Mouse (Mus musculus) lung, adult 2 months (tissue): Measurements from ENCODE around the gene Gm39115. TPM values are rescaled to one million over a fixed set of nuclear protein-coding genes. Genes with fewer than 3 reads are reported as not detected.

Experiments used
- DNase-seq: peaks from one replicate; pipeline ENCODE4 v3.0.0; 2022
- H3K4me1 ChIP-seq: fragments of 200-500 bp; 2 replicates; pipeline ENCODE4 v1.6.1; 2011; ENCODE audit warnings: low read length; ENCODE audit not compliant: control insufficient read depth, insufficient read depth
- H3K4me3 ChIP-seq: fragments of 200-500 bp; replicated peaks from 2 replicates; pipeline ENCODE3; 2011; ENCODE audit warnings: low read depth, mild to moderate bottlenecking, control low read depth, low read length; ENCODE audit errors: extremely low read depth
- CTCF ChIP-seq: fragments of 200-500 bp; IDR thresholded peaks from 2 replicates; pipeline ENCODE4 v1.5.1; 2011; ENCODE audit warnings: mild to moderate bottlenecking, low read length, control low read depth; ENCODE audit not compliant: insufficient read depth
- POLR2A ChIP-seq: fragments of 200-500 bp; IDR thresholded peaks from 2 replicates; pipeline ENCODE4 v1.6.1; 2011; ENCODE audit warnings: low read depth, mild to moderate bottlenecking, control low read depth, low read length, borderline replicate concordance; ENCODE audit errors: extremely low read depth
- WGBS: fragments of 180-500 bp; shearing (Covaris S2); methylation state at CpG from one replicate; pipeline ENCODE4 v1.1.7; 2018; 5-methylcytosine and 5-hydroxymethylcytosine counted together
- polyA plus RNA-seq: library from polyadenylated mRNA; depleted of rRNA; stranded (reverse); fragments of >200 nt; gene quantifications from 2 replicates; pipeline ENCODE4 v1.2.3, GENCODE M21; 2012

The Gm39115 gene
- polyA plus RNA-seq, 1 experiment: not detected

- H3K4me1 ChIP-seq: peaks cover 5% of the 10 kb centered on the region
- no peak overlapping the region for H3K4me3 ChIP-seq
- TF ChIP-seq POLR2A (no peak), CTCF (peak; percentile 93)
- peak; percentile 79 for DNase-seq
- WGBS: 6% methylated on average over 9 of the region's 9 CpGs
These were observed 38.1 kb downstream of the Gm39115 start for GRCm38 (mm10) chr7:142097776-142098175.

- Histone ChIP-seq H3K4me3 (no peak overlapping the region), H3K4me1 (peaks cover 5% of the 10 kb centered on the region)
- DNase-seq: no peak
- WGBS: 57% methylated on average over 4 of the region's 4 CpGs
- no peak for TF ChIP-seq POLR2A
- TF ChIP-seq CTCF: no peak
These were observed 39.1 kb downstream of the Gm39115 start for GRCm38 (mm10) chr7:142096701-142097100.

- peak within 1 kb of the TSS; percentile 63 for H3K4me3 ChIP-seq
- peak; percentile 91 for DNase-seq
- TF ChIP-seq CTCF (peak; percentile 39; the same call in 1 of the 2 replicates), POLR2A (no peak)
- H3K4me1 ChIP-seq: peaks cover 5% of the 10 kb centered on the region
- under 1% methylated on average over 58 of the region's 63 CpGs for WGBS
These were observed 40.5 kb downstream of the Gm39115 start, which contains the start of gene Dusp8 for GRCm38 (mm10) chr7:142095183-142095931. TSS of gene Dusp8 (minus strand) at chr7:142095843.

- H3K4me3 ChIP-seq: peak overlapping the region; percentile 63
- DNase-seq: peak; percentile 42
- TF ChIP-seq POLR2A (no peak), CTCF (no peak)
- peaks cover 5% of the 10 kb centered on the region for H3K4me1 ChIP-seq
- WGBS: 3% methylated on average over 86 of the region's 89 CpGs
These were observed 41.3 kb downstream of the Gm39115 start for GRCm38 (mm10) chr7:142094301-142095143.

GRCm38 (mm10) chr7:142093696-142094240, 42.1 kb downstream of the Gm39115 start:
- WGBS: 42% methylated on average over 6 of the region's 6 CpGs
- H3K4me3 ChIP-seq: peak overlapping the region; percentile 63

GRCm38 (mm10) chr7:142092991-142093390, 42.8 kb downstream of the Gm39115 start:
- 59% methylated on average over 1 of the region's 1 CpGs for WGBS
- no peak for DNase-seq
- Histone ChIP-seq H3K4me1 (peaks cover 5% of the 10 kb centered on the region), H3K4me3 (no peak overlapping the region)
- TF ChIP-seq CTCF (no peak), POLR2A (no peak)

More at GRCm38 (mm10) chr7:142093696-142094240, 42.1 kb downstream of the Gm39115 start:
- no peak for DNase-seq
- TF ChIP-seq POLR2A: no peak
- no peak for TF ChIP-seq CTCF
- H3K4me1 ChIP-seq: peaks cover 5% of the 10 kb centered on the region

DNA sequence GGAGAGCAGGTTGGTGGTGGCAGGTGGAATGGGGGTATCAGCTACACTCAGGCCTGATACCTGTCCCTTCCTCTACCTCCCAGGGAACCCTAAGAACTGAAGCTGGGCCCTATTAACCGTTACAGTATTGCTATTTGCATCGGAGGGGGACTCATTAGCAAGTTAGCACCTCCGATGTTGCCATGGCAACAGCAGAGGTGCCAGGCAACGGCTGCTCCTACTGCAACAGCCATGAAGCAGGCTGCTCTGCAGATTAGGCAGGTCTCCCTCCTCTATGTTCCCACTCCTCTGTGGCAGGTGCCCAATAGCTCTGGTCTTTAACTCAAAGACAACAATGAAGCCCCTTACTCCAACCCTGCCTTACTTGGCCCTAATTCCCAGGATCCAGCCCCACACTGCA, 44.0 kb downstream of the Gm39115 start:
- TF ChIP-seq POLR2A: no peak
- no peak for DNase-seq
- Histone ChIP-seq H3K4me1 (peaks cover 5% of the 10 kb centered on the region), H3K4me3 (no peak overlapping the region)
- WGBS: 44% methylated on average over 4 of the region's 4 CpGs

- no peak for TF ChIP-seq POLR2A
- no peak for TF ChIP-seq CTCF
- Histone ChIP-seq H3K4me1 (peaks cover 7% of the 10 kb centered on the region), H3K4me3 (no peak overlapping the region)
- no peak for DNase-seq
- WGBS: 66% methylated on average over 17 of the region's 17 CpGs
These were observed 46.0 kb downstream of the Gm39115 start for GRCm38 (mm10) chr7:142089648-142090447.

DNA sequence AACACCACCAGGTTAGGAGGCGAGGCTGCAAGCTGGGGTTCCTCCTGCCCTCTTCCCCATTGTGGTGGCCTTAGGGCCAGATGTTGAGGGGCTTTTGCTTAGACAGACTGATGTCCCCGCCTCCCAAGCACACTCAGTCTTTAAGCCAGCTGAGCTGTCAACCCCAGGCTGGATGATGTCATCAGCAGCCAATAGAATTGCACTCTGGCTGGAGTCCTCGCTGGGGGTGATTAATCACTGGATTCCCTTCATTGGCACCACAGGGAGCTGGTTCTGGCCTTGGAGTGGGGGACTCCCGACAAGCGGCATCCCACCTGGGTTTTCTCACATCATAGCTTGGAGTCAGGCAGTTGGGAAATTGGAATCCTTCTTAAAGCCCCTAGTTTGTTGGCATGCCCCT, 46.9 kb downstream of the Gm39115 start:
- H3K4me1 ChIP-seq: peaks cover 13% of the 10 kb centered on the region
- TF ChIP-seq CTCF (no peak), POLR2A (no peak)
- WGBS: 40% methylated on average over 5 of the region's 5 CpGs

More for the DNA sequence above, 46.9 kb downstream of the Gm39115 start:
- no peak for DNase-seq
- no peak overlapping the region for H3K4me3 ChIP-seq
